Mouse (Mus musculus) midbrain, embryonic 12.5 days (tissue): ENCODE measurements at regions not wholly inside any gene's neighbourhood (a gene's known extent, or its start where the extent isn't known, plus 50 kb on each side); places are given as distances from the start of the nearest gene placed in this dataset.
A peak's percentile ranks its signal among the peaks of the same experiment; 100 is the strongest.

Experiments used
- ATAC-seq: fragments of 200-750 bp; cut with Nextera tagmentation; 2 replicates; pipeline ENCODE4 v1.8.0; 2017; ENCODE audit warnings: low read depth, moderate TSS enrichment, moderate library complexity; ENCODE audit not compliant: low FRiP score
- H3K27ac ChIP-seq: fragments of 300-500 bp; sonication (generic); replicated peaks from 2 replicates; pipeline ENCODE4 v1.5.1; 2016; ENCODE audit warnings: mild to moderate bottlenecking
- H3K27me3 ChIP-seq: fragments of 300-500 bp; sonication (generic); 2 replicates; pipeline ENCODE4 v1.6.1; 2016; ENCODE audit warnings: mild to moderate bottlenecking
- H3K36me3 ChIP-seq: fragments of 300-500 bp; sonication (generic); 2 replicates; pipeline ENCODE4 v1.6.1; 2016
- H3K4me1 ChIP-seq: fragments of 300-500 bp; sonication (generic); 2 replicates; pipeline ENCODE4 v1.6.1; 2016
- H3K4me2 ChIP-seq: fragments of 300-500 bp; sonication (generic); replicated peaks from 2 replicates; pipeline ENCODE4 v1.6.1; 2016; ENCODE audit warnings: mild to moderate bottlenecking, moderate library complexity
- H3K4me3 ChIP-seq: fragments of 300-500 bp; sonication (generic); 2 replicates; pipeline ENCODE4 v1.5.1; 2016; ENCODE audit warnings: mild to moderate bottlenecking
- H3K9ac ChIP-seq: fragments of 300-500 bp; sonication (generic); replicated peaks from 2 replicates; pipeline ENCODE4 v1.6.1; 2016; ENCODE audit warnings: mild to moderate bottlenecking, moderate library complexity
- H3K9me3 ChIP-seq: fragments of 300-500 bp; sonication (generic); 2 replicates; pipeline ENCODE4 v1.6.1; 2016; ENCODE audit warnings: mild to moderate bottlenecking
- WGBS: fragments of 180-500 bp; shearing (Covaris S2); methylation state at CpG from one replicate; pipeline ENCODE4 v1.1.7; 2016; 5-methylcytosine and 5-hydroxymethylcytosine counted together

- ATAC-seq: no peak
- Histone ChIP-seq H3K9ac (no peak overlapping the region), H3K27ac (no peak overlapping the region), H3K36me3 (no peaks in the 10 kb centered on the region), H3K4me1 (no peaks in the 10 kb centered on the region), H3K4me2 (no peak overlapping the region), H3K27me3 (no peaks in the 10 kb centered on the region), H3K9me3 (no peaks in the 10 kb centered on the region), H3K4me3 (no peak overlapping the region)
- 65% methylated on average over 1 of the region's 1 CpGs for WGBS
Measured at GRCm38 (mm10) chr9:87784872-87785271, 53.8 kb upstream of the Tbx18 start.

- 92% methylated on average over 2 of the region's 2 CpGs for WGBS
Measured at GRCm38 (mm10) chr9:87811746-87812145, 80.7 kb upstream of the Tbx18 start.

GRCm38 (mm10) chr9:87822276-87822675 lies 91.2 kb upstream of the Tbx18 start:
- H3K4me2 ChIP-seq: no peak overlapping the region
- 89% methylated on average over 5 of the region's 5 CpGs for WGBS

More at GRCm38 (mm10) chr9:87811746-87812145, 80.7 kb upstream of the Tbx18 start:
- no peak for ATAC-seq
- Histone ChIP-seq H3K4me3 (no peak overlapping the region), H3K27me3 (no peaks in the 10 kb centered on the region), H3K9ac (no peak overlapping the region), H3K9me3 (no peaks in the 10 kb centered on the region), H3K36me3 (no peaks in the 10 kb centered on the region), H3K4me1 (no peaks in the 10 kb centered on the region), H3K4me2 (no peak overlapping the region), H3K27ac (no peak overlapping the region)

GRCm38 (mm10) chr9:87824691-87825230 lies 93.7 kb upstream of the Tbx18 start:
- WGBS: 80% methylated on average over 8 of the region's 8 CpGs
- no peak for ATAC-seq
- H3K9ac ChIP-seq: no peak overlapping the region

More at GRCm38 (mm10) chr9:87822276-87822675, 91.2 kb upstream of the Tbx18 start:
- Histone ChIP-seq H3K27me3 (no peaks in the 10 kb centered on the region), H3K36me3 (no peaks in the 10 kb centered on the region), H3K4me1 (no peaks in the 10 kb centered on the region), H3K9me3 (no peaks in the 10 kb centered on the region), H3K27ac (no peak overlapping the region), H3K9ac (no peak overlapping the region), H3K4me3 (no peak overlapping the region)
- no peak for ATAC-seq

GRCm38 (mm10) chr9:87843898-87844297 lies 112.8 kb upstream of the Tbx18 start:
- no peak overlapping the region for H3K4me3 ChIP-seq
- no peak for ATAC-seq
- no peaks in the 10 kb centered on the region for H3K36me3 ChIP-seq
- no peaks in the 10 kb centered on the region for H3K27me3 ChIP-seq
- no peak overlapping the region for H3K27ac ChIP-seq
- H3K9ac ChIP-seq: no peak overlapping the region
- H3K4me2 ChIP-seq: no peak overlapping the region
- H3K9me3 ChIP-seq: no peaks in the 10 kb centered on the region
- 73% methylated on average over 6 of the region's 6 CpGs for whole genome bisulfite sequencing
- H3K4me1 ChIP-seq: no peaks in the 10 kb centered on the region

More at GRCm38 (mm10) chr9:87824691-87825230, 93.7 kb upstream of the Tbx18 start:
- no peak overlapping the region for H3K27ac ChIP-seq
- no peak overlapping the region for H3K4me2 ChIP-seq
- no peaks in the 10 kb centered on the region for H3K36me3 ChIP-seq
- no peaks in the 10 kb centered on the region for H3K27me3 ChIP-seq
- no peaks in the 10 kb centered on the region for H3K9me3 ChIP-seq
- no peaks in the 10 kb centered on the region for H3K4me1 ChIP-seq
- no peak overlapping the region for H3K4me3 ChIP-seq

- H3K27me3 ChIP-seq: no peaks in the 10 kb centered on the region
- no peaks in the 10 kb centered on the region for H3K4me1 ChIP-seq
- ATAC-seq: no peak
- no peaks in the 10 kb centered on the region for H3K36me3 ChIP-seq
- H3K4me2 ChIP-seq: no peak overlapping the region
- WGBS: 84% methylated on average over 2 of the region's 2 CpGs
- H3K27ac ChIP-seq: no peak overlapping the region
- no peak overlapping the region for H3K9ac ChIP-seq
- no peaks in the 10 kb centered on the region for H3K9me3 ChIP-seq
- no peak overlapping the region for H3K4me3 ChIP-seq
Measured at GRCm38 (mm10) chr9:87844453-87844852, 113.4 kb upstream of the Tbx18 start.

- Histone ChIP-seq H3K27me3 (no peaks in the 10 kb centered on the region), H3K4me3 (no peak overlapping the region), H3K4me2 (no peak overlapping the region), H3K9ac (no peak overlapping the region), H3K36me3 (no peaks in the 10 kb centered on the region), H3K9me3 (no peaks in the 10 kb centered on the region), H3K4me1 (no peaks in the 10 kb centered on the region), H3K27ac (no peak overlapping the region)
- ATAC-seq: peak; percentile 52; the same call in 1 of the 2 replicates
- 75% methylated on average over 5 of the region's 5 CpGs for WGBS
Measured at GRCm38 (mm10) chr9:87848882-87849281, 117.8 kb upstream of the Tbx18 start.

GRCm38 (mm10) chr9:87850133-87850532 lies 119.1 kb upstream of the Tbx18 start:
- Histone ChIP-seq H3K9me3 (no peaks in the 10 kb centered on the region), H3K4me2 (no peak overlapping the region), H3K4me1 (no peaks in the 10 kb centered on the region), H3K4me3 (no peak overlapping the region), H3K36me3 (no peaks in the 10 kb centered on the region), H3K9ac (no peak overlapping the region), H3K27me3 (no peaks in the 10 kb centered on the region), H3K27ac (no peak overlapping the region)
- WGBS: 94% methylated on average over 1 of the region's 1 CpGs
- ATAC-seq: no peak

GRCm38 (mm10) chr9:87861588-87861987 lies 130.5 kb upstream of the Tbx18 start:
- H3K4me3 ChIP-seq: no peak overlapping the region
- H3K4me1 ChIP-seq: no peaks in the 10 kb centered on the region
- H3K9me3 ChIP-seq: no peaks in the 10 kb centered on the region
- H3K4me2 ChIP-seq: no peak overlapping the region
- no peaks in the 10 kb centered on the region for H3K36me3 ChIP-seq
- ATAC-seq: no peak
- H3K9ac ChIP-seq: no peak overlapping the region
- no peak overlapping the region for H3K27ac ChIP-seq
- no peaks in the 10 kb centered on the region for H3K27me3 ChIP-seq
- WGBS: 80% methylated on average over 1 of the region's 1 CpGs

- Histone ChIP-seq H3K4me3 (no peak overlapping the region), H3K9ac (no peak overlapping the region), H3K4me1 (no peaks in the 10 kb centered on the region), H3K9me3 (no peaks in the 10 kb centered on the region), H3K27ac (no peak overlapping the region), H3K36me3 (no peaks in the 10 kb centered on the region), H3K4me2 (no peak overlapping the region), H3K27me3 (no peaks in the 10 kb centered on the region)
- no peak for ATAC-seq
- WGBS: 81% methylated on average over 6 of the region's 6 CpGs
Measured at GRCm38 (mm10) chr9:87865236-87865635, 134.2 kb upstream of the Tbx18 start.

- no peak overlapping the region for H3K9ac ChIP-seq
- 85% methylated on average over 6 of the region's 6 CpGs for WGBS
- no peak overlapping the region for H3K4me2 ChIP-seq
- H3K9me3 ChIP-seq: no peaks in the 10 kb centered on the region
- H3K27ac ChIP-seq: no peak overlapping the region
- ATAC-seq: no peak
- no peaks in the 10 kb centered on the region for H3K27me3 ChIP-seq
- no peaks in the 10 kb centered on the region for H3K36me3 ChIP-seq
- H3K4me1 ChIP-seq: no peaks in the 10 kb centered on the region
- no peak overlapping the region for H3K4me3 ChIP-seq
Measured at GRCm38 (mm10) chr9:87872384-87872905, 141.4 kb upstream of the Tbx18 start.

GRCm38 (mm10) chr9:87882587-87882986 lies 151.5 kb upstream of the Tbx18 start:
- 64% methylated on average over 1 of the region's 1 CpGs for WGBS

GRCm38 (mm10) chr9:87883069-87883468 lies 152.0 kb upstream of the Tbx18 start:
- Histone ChIP-seq H3K4me3 (no peak overlapping the region), H3K27me3 (no peaks in the 10 kb centered on the region), H3K4me2 (no peak overlapping the region), H3K36me3 (no peaks in the 10 kb centered on the region), H3K4me1 (no peaks in the 10 kb centered on the region), H3K27ac (no peak overlapping the region), H3K9ac (no peak overlapping the region), H3K9me3 (no peaks in the 10 kb centered on the region)
- ATAC-seq: no peak

More at GRCm38 (mm10) chr9:87882587-87882986, 151.5 kb upstream of the Tbx18 start:
- no peaks in the 10 kb centered on the region for H3K9me3 ChIP-seq
- no peaks in the 10 kb centered on the region for H3K36me3 ChIP-seq
- ATAC-seq: no peak
- H3K4me2 ChIP-seq: no peak overlapping the region
- H3K27ac ChIP-seq: no peak overlapping the region
- H3K27me3 ChIP-seq: no peaks in the 10 kb centered on the region
- no peak overlapping the region for H3K4me3 ChIP-seq
- H3K4me1 ChIP-seq: no peaks in the 10 kb centered on the region
- no peak overlapping the region for H3K9ac ChIP-seq
